ENCODE assay signal across 16 mouse cellular contexts in the genomic region with DNA sequence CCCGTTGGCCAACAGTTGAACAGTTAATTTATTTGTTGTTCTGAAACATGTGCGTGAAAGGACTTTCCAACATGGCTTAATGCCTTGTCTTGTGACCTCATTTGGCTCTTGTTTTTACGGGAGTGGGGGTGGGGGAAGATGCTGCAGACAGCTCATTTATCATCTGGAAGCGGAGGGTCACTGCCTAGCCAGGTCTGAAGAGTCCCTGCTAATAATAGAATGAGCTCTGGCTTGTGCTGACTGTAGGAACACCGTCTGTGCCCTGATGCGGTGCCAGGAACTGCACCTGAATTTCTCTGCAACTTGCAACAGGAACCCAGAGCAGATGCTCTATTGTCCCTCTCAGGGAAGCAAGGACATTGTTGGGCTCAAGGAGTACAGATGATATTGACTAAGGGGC.
DNase-seq lines count a peak whose midpoint lies in the region; ATAC-seq lines count a peak whose summit lies in the region.
"Had no signal": no experiment of that assay in that cellular context is flagged by ENCODE, and none has a peak within 500 bp of the region (broad histone marks: within the 10 kb centered on the region; RNA-seq: fewer than 3 reads in every experiment).

No protein-coding gene starts in this region.

- no peaks in the 10 kb centered on the region for H3K27me3 ChIP-seq in hindbrain, embryonic 10.5 days (ENCODE audit: insufficient read depth, poor library complexity, severe bottlenecking)
- no peaks in the 10 kb centered on the region for H3K27me3 ChIP-seq in hindbrain, embryonic 14.5 days (ENCODE audit: control insufficient read depth, insufficient read depth, low read length)
- H3K27me3 ChIP-seq: forebrain, embryonic 15.5 days; hindbrain, embryonic 15.5 days had no signal

- no peak overlapping the region for H3K27ac ChIP-seq in hindbrain, embryonic 10.5 days
- H3K27ac ChIP-seq in hindbrain, embryonic 14.5 days = no peak overlapping the region
- H3K27ac ChIP-seq: forebrain, embryonic 15.5 days; hindbrain, embryonic 15.5 days had no signal

- no peaks in the 10 kb centered on the region for H3K9me3 ChIP-seq in hindbrain, embryonic 10.5 days
- no peaks in the 10 kb centered on the region for H3K9me3 ChIP-seq in hindbrain, embryonic 14.5 days (ENCODE audit: control insufficient read depth, low read length)
- H3K9me3 ChIP-seq: forebrain, embryonic 15.5 days; hindbrain, embryonic 15.5 days had no signal

- no peak overlapping the region for H3K9ac ChIP-seq in hindbrain, embryonic 14.5 days
- H3K9ac ChIP-seq: forebrain, embryonic 15.5 days; hindbrain, embryonic 15.5 days had no signal

- intact Hi-C loops in heart, postnatal 36 days (cut with DNase I) = no loop called here
- intact Hi-C loops in left cerebral cortex, postnatal 10 days (cut with DNase I) = no loop called here

- H3K4me3 ChIP-seq in hindbrain, embryonic 10.5 days = no peak overlapping the region
- H3K4me3 ChIP-seq in hindbrain, embryonic 14.5 days (replicated peaks; ENCODE audit: low read length) = no peak overlapping the region
- H3K4me3 ChIP-seq: forebrain, embryonic 15.5 days; hindbrain, embryonic 15.5 days had no signal

- no peak for ATAC-seq in hindbrain, embryonic 14.5 days (ENCODE audit: low FRiP score)
- ATAC-seq: forebrain, embryonic 15.5 days had no signal

- peak; percentile 61 to 65 for DNase-seq in cerebellum, postnatal 14 days
- no peak for DNase-seq in cerebellum, adult 9-11 months
- DNase-seq in hindbrain, embryonic 10.5 days (ENCODE audit: low spot score) = peak; percentile 14
- no peak for DNase-seq in hindbrain, embryonic 14.5 days (ENCODE audit: low spot score)
- DNase-seq in gastrocnemius, adult 18-20 months (ENCODE audit: low spot score) = peak; percentile 59
- DNase-seq in heart, postnatal 36 days = peak; percentile 25 to 30
- no peak for DNase-seq in ovary, postnatal 36 days (ENCODE audit: low spot score)
- no peak for DNase-seq in left cerebral cortex, postnatal 10 days (ENCODE audit: extremely low spot score in 1 of 2, low spot score in 2 of 2)
- DNase-seq: adrenal gland, postnatal 36 days; kidney, adult 9 months; liver; lung, adult 2 months; right cerebral cortex, postnatal 14 days; thymus, adult 18-20 months had no signal

- H3K4me1 ChIP-seq in hindbrain, embryonic 10.5 days (replicated peaks) = peaks cover 17% of the 10 kb centered on the region
- no peaks in the 10 kb centered on the region for H3K4me1 ChIP-seq in hindbrain, embryonic 14.5 days (replicated peaks; ENCODE audit: control insufficient read depth, insufficient read depth, low read length)
- H3K4me1 ChIP-seq: forebrain, embryonic 15.5 days; hindbrain, embryonic 15.5 days had no signal

- 57% methylated on average over 6 of the region's 6 CpGs for WGBS in hindbrain, embryonic 10.5 days
- whole genome bisulfite sequencing in hindbrain, embryonic 14.5 days = 35% methylated on average over 6 of the region's 6 CpGs

- no peaks in the 10 kb centered on the region for H3K36me3 ChIP-seq in hindbrain, embryonic 10.5 days
- no peaks in the 10 kb centered on the region for H3K36me3 ChIP-seq in hindbrain, embryonic 14.5 days (replicated peaks; ENCODE audit: control insufficient read depth, insufficient read depth)
- H3K36me3 ChIP-seq: forebrain, embryonic 15.5 days; hindbrain, embryonic 15.5 days had no signal

- H3K4me2 ChIP-seq in hindbrain, embryonic 14.5 days (replicated peaks) = no peak overlapping the region
- H3K4me2 ChIP-seq: forebrain, embryonic 15.5 days; hindbrain, embryonic 15.5 days had no signal

Comparison
In these comparisons a context has a peak if more than half of its experiments do, and no peak if none do; other contexts are left out.
1. DNase-seq: peak in cerebellum, postnatal 14 days (2 of 2), hindbrain, embryonic 10.5 days (single experiment), gastrocnemius, adult 18-20 months (single experiment) and heart, postnatal 36 days (2 of 2); none in cerebellum, adult 9-11 months (single experiment), hindbrain, embryonic 14.5 days (single experiment), ovary, postnatal 36 days (single experiment) and left cerebral cortex, postnatal 10 days (0 of 2).